In the genomic region with DNA sequence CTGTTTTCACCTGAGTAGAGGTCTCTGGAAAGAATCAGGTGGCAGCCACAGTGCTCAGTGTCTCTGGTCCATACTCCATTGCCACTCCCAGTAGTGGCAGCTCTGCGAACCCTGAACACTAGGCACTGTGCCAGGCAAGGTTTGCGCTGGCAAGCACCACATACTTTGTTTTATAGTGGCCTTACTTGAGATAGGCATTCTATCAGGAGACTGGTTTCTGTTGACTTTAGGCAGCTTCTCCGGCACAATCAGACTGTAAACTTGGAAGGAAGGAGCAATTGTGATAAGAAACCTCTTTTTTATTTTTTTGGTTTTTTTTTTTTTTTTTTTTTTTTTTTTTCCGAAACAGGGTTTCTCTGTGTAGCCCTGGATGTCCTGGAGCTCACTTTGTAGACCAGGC, we compare ENCODE assay signal across 13 mouse cellular contexts. TPM values are rescaled to one million over a fixed set of nuclear protein-coding genes. Genes with fewer than 3 reads are reported as not detected.
DNase-seq lines count a peak whose midpoint lies in the region; TF ChIP-seq lines count a peak whose summit lies in the region.
"Had no signal": no experiment of that assay in that cellular context is flagged by ENCODE, and none has a peak within 500 bp of the region (broad histone marks: within the 10 kb centered on the region; RNA-seq: fewer than 3 reads in every experiment).

No protein-coding gene starts in this region.

- H3K36me3 ChIP-seq in heart, embryonic 10.5 days = no peaks in the 10 kb centered on the region
- H3K36me3 ChIP-seq: forebrain, embryonic 15.5 days had no signal

- peak; percentile 66 for DNase-seq in heart, adult 11 months
- no peak for DNase-seq in heart, embryonic 10.5 days (ENCODE audit: low spot score)
- peak; percentile 49 for DNase-seq in testis, postnatal 10 days (ENCODE audit: low spot score)
- no peak for DNase-seq in testis, postnatal 14 days (ENCODE audit: low spot score)
- DNase-seq in large intestine, adult 2 months (ENCODE audit: low read depth, low spot score) = peak; percentile 93
- no peak for DNase-seq in thymus, postnatal 10 days (ENCODE audit: low spot score in 2 of 2)
- no peak for DNase-seq in gastrocnemius, adult 2 months
- DNase-seq: adrenal gland, postnatal 25 days; B cell, adult 2 months; gastrocnemius, postnatal 10 days; right cerebral cortex, postnatal 25 days; thymus, postnatal 36 days had no signal

- H3K27ac ChIP-seq in heart, embryonic 10.5 days = no peak overlapping the region
- no peak overlapping the region for H3K27ac ChIP-seq in gastrocnemius, adult 2 months
- H3K27ac ChIP-seq: forebrain, embryonic 15.5 days had no signal

- TF ChIP-seq CTCF in gastrocnemius, adult 2 months (IDR thresholded peaks at IDR 0.05) = no peak

- H3K4me1 ChIP-seq in heart, embryonic 10.5 days = peaks cover 12% of the 10 kb centered on the region; the same call in 1 of the 2 replicates

- H3K9me3 ChIP-seq in heart, embryonic 10.5 days = no peaks in the 10 kb centered on the region
- H3K9me3 ChIP-seq: forebrain, embryonic 15.5 days had no signal

- no peaks in the 10 kb centered on the region for H3K27me3 ChIP-seq in heart, embryonic 10.5 days (ENCODE audit: insufficient read depth, poor library complexity, severe bottlenecking)
- H3K27me3 ChIP-seq: forebrain, embryonic 15.5 days had no signal

- H3K4me3 ChIP-seq in heart, embryonic 10.5 days = no peak overlapping the region
- no peak overlapping the region for H3K4me3 ChIP-seq in gastrocnemius, adult 2 months
- H3K4me3 ChIP-seq: forebrain, embryonic 15.5 days had no signal

- WGBS in heart, embryonic 10.5 days = 58% methylated on average over 4 of the region's 4 CpGs
- 29% methylated on average over 4 of the region's 4 CpGs for WGBS in large intestine, adult 2 months

- intact Hi-C loops in gastrocnemius, adult 2 months (cut with DNase I) = loop anchor here (5.0 kb wide), 1 partner anchor 171 kb away; no protein-coding TSS in a partner anchor

RNA-seq across cellular contexts. Expression of a gene that starts 2.4 kb away (rescaled TPM):
- 64.6 and 64.9 TPM in 2 replicates for polyA plus RNA-seq in heart, embryonic 10.5 days (2016; fragmentation: Nextera tagmentation; extraction: Ambion mirVana)
- 36.0 and 74.9 TPM in 2 replicates for polyA plus RNA-seq in large intestine, adult 2 months (2012; rRNA removed)
- 10 to 100 TPM; 41.3 to 45.0 TPM for total RNA-seq in gastrocnemius, adult 2 months (2021)

RNA-seq across cellular contexts. Expression of a gene that starts 4.3 kb away (rescaled TPM):
- polyA plus RNA-seq in heart, embryonic 10.5 days (2016; fragmentation: Nextera tagmentation; extraction: Ambion mirVana) = 10.2 and 11.3 TPM in 2 replicates
- 1.1 and 1.5 TPM in 2 replicates for polyA plus RNA-seq in large intestine, adult 2 months (2012; rRNA removed)
- total RNA-seq in gastrocnemius, adult 2 months (2021) = 1 to 10 TPM; 2.3 to 3.0 TPM

RNA-seq across cellular contexts. Expression of a gene that starts 32.0 kb away (rescaled TPM):
- polyA plus RNA-seq in heart, embryonic 10.5 days (2016; fragmentation: Nextera tagmentation; extraction: Ambion mirVana) = 52.3 and 56.3 TPM in 2 replicates
- 33.2 and 43.2 TPM in 2 replicates for polyA plus RNA-seq in large intestine, adult 2 months (2012; rRNA removed)
- total RNA-seq in gastrocnemius, adult 2 months (2021) = 10 to 100 TPM; 18.3 to 19.2 TPM

Comparison
In these comparisons a context has a peak if more than half of its experiments do, and no peak if none do; other contexts are left out.
1. DNase-seq: peak in heart, adult 11 months (single experiment), testis, postnatal 10 days (single experiment) and large intestine, adult 2 months (single experiment); none in heart, embryonic 10.5 days (single experiment), testis, postnatal 14 days (single experiment), thymus, postnatal 10 days (0 of 2) and gastrocnemius, adult 2 months (single experiment).